Mouse (Mus musculus): ENCODE results near the gene Arfgef3.
"Not testable (repeated sequence)": the region's sequence is repeated elsewhere in the genome, so short reads cannot be mapped to it uniquely, and the experiment has no call there.

Gene Arfgef3

DNA sequence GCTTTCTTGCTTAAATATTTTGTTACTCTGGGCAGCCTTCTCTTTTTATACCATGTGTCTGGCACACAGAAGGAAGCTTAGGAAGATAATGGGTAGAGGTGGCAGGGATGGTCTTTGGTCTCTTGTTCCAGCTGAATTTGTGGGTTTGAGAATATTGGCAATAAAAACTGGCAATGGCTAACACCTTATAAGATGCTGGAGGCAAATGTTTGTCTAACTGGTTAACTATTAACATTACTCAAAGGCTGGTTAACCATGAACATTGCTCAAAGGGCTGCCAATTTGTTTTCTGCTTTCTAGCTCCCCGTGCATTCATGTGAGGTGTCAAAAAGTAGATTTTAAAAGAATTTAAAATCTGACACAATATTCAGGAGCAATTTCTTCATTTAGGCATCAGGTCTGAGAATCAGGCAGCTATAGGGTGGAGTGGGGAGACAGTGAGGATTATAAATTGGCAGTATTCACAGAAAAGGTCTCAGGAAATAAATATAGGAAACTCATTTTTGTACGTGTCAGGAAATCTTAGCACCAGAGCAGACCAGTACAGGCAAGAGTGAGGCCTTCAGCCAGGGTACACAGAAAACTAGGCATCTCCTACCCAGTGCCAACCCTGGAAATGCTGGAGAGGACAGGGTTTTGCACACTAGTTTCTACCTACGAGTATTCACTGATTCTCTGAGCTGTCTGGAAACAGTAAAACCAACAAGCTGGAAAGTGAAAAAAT, 62.9 kb downstream of the Arfgef3 start:
- DNase-seq, result peak; percentile 47 to 83

DNA sequence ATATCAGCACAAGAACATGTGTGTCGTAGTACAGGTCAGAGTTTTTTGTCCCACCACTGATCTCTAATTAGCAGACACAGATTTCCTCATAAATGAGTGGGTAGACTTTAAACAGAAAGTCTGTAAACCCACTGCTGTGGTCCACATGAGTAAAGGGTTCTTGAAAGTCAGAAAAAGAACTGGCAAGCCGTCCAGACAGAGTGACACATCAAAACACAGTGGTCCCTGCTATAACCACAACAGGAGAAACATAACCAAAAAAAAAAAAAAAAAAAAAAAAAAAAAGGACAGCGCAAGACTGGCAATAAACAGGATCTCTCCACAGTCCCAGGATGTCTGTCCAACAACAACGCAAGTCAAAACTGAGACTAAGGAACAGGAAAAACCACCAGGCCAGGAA, 64.9 kb downstream of the Arfgef3 start:
- no peak for DNase-seq

DNA sequence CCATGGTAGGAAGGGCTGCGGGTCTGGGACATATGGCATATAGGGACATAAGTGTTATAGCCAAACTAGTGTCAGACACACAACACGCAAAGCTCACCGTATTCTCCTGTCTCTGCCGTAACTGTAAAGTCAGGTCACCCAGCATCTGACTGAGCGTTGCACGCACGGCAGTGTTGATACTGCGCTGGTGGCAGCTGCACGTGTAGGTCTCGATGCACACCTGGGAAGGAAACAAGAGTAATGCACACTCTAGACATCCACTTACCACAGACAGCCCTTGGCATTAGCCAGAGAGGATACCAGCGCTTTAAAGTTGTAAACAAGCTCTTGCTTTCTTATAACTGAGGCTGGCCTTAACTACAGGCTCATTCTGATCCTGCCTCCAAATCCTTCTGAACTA, 79.0 kb downstream of the Arfgef3 start:
- no peak for DNase-seq

DNA sequence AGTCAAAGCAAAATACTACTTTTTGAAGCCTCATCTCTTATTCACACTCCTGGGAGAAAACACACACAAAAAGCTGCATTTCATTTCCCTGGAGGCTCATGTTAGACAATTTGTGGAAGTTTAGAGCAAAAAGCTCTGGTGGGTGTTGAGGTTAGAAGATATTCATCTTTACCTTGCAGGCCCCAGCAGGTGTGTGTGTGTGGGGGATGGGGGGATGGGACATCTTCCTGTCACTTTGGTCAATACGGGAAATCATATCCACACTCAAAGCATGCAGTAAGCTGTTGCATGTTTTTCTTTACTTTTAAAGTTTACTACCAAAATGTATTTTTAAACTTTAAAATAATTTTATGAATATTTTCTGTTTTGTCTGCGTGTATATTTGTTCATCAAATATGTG, 79.7 kb downstream of the Arfgef3 start:
- no peak for DNase-seq

- DNase-seq, result peak; percentile 4 to 69
Measured at GRCm38 (mm10) chr10:18661606-18662220, 82.0 kb downstream of the Arfgef3 start.

GRCm38 (mm10) chr10:18660998-18661397, 82.8 kb downstream of the Arfgef3 start:
- no peak for DNase-seq

- no peak for DNase-seq
Measured at GRCm38 (mm10) chr10:18657588-18657987, 86.2 kb downstream of the Arfgef3 start.

DNA sequence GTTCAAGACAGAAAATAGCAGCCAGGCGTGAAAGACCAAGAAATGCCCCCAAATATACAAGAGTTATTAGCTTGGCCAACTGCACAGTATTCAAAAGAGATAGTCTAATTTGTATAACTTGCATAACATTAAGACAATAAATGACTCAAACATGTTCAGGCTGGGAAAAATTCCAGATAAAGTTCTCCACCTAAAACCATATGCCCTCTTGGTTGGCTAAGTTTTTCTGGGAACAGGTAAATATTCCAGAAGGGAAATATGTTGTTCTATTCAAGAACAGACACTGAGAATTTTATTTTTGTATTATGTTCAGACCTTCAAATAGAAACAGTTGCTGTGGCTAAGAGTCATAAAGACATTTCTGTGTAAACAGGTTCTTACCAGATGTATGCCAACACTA, 96.7 kb downstream of the Arfgef3 start:
- DNase-seq, result no peak

DNA sequence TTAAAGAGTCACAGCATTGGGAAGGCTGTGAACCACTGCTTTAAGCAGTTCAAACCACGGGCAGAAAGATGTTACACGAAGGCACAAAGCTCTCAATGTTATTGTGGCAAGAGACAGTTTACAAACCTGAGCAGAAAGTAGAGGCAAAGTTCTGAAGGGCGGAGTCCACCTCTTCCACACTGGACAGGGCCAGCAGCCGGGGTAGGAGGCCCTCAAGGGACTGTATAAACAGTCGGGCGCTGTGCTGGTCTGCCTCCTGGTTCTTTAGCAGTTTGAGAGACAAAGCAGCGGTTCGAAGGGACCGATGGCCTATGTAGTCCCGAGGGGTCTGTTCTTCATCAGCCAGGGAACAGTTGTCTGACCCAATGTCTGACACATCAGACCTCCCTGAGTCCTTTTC, 97.7 kb downstream of the Arfgef3 start:
- no peak for DNase-seq

DNA sequence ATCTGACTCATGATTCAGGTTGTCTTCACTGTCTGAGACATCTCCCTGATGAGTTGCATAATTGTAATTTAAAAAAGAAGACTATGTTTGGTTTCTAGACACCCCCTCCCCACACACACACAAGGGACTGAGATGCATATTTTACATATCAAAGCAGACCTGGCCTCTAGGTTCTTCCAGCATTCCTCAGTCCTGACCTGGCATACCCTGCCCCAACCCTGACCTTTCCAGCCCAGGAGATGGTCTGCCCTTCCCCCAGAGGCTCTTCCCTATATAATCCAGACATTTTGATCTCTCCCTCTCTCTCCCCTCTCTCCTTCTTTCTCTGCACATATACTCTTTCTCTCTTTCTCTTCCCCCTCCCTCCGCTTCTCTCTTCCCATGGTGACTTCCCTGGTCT, 99.4 kb downstream of the Arfgef3 start:
- no peak for DNase-seq

- peak; percentile 58 to 70 for DNase-seq
Measured at GRCm38 (mm10) chr10:18643506-18643905, 100.2 kb downstream of the Arfgef3 start.

DNA sequence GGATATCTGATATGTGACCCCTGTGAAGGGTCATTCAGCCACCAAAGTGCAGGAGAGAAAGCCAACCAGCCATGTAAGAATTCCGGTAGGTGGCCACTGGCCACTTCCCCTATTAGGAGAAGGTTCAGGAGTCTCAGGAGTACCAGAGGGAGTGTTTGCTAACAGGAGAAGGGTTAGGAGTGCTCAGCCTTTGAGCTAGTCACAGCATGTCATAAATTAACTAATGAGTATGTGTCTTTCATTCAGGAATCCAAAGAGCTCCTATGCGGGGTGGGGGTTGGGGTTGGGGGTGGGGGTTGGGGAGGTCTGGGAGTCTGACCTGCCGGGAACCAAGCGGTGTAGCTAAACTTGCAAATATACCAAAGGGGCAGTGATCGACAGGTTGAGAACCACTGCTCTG, 100.9 kb downstream of the Arfgef3 start:
- no peak for DNase-seq

- DNase-seq, result no peak
Measured at GRCm38 (mm10) chr10:18640596-18640995, 103.2 kb downstream of the Arfgef3 start.

DNA sequence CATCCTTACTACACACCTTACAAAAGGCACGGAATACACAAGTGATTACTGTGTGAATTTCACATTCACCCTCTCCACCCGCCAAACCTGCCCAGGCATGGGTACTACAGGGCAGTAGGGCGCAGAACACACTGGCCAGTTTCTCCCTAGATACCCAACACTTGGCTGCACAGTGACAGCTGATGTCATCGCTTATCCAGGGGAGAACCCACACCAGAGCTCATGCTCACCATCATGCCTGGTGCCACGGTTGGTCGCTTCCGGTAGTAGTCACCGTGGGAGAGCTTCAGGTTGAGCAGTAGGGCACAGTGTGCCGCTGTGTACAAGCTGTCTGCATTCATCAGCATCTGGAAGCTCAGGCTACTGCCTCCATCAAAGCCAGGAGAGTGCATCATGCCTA, 108.3 kb downstream of the Arfgef3 start:
- peak in 1 of 2 experiments; percentile 9 for DNase-seq

DNA sequence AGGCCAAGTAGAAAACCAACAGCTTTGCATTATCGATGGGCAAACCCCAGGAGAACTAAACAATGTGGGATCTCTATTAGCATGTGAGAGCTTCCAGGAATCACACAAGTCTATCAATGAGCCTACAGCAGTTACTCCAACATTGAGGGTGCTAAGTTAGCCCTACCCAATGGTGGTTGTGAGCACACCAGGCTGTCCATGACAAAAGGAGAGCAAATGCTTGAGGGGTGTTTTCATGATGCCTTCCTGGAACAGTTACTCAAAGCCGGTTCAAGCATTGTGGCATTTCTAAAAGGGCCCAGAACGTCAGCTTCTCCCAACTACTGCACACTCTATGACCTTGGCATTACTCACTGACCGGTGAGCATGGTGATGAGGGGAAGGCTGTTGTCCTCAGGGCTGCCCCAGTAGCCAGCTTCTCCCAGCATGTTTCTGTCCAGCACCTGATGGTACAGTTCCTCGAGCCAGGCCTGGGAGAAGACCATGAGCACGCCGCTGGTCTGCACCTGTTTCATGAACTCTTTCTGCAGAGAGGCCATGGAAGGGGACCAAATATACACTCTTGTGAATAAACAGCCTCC, 109.3 kb downstream of the Arfgef3 start:
- DNase-seq, result no peak

DNA sequence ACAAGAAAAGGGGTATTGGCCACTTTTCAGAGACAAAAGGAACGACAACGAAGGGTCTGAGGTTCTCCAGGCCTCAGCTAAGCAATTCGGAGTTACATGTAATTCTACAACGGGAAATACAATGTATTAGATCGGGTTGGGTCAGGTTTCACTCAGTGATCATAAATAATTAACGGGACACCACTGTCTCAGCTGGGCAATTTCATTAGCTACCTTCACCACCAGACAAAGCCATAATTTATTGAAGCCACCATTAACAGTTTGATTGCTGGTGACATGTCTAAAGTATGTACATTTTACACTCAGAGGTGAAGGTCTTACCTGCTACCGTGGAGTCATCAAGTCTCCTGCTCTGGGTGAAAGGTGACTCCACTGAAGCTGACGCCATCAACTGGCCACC, 113.3 kb downstream of the Arfgef3 start:
- no peak for DNase-seq

DNA sequence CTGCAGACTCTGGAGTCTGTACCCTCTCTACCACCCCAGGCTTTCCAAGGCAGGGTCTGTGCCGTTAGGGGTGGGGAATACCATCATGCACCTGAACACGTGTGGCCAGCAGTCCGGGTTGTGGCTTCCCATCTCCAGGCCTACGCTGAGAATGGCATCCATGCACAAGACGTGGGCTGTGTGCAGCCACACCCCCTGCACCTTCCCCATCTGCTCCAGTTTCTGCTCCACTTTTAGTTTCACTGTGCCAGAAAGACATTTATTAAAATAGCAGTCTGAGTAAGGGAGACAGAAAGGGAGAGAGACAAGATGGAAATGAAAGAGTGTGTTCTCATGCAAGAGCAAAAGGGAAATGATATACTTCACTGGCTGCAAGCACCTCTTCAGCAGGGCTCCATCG, 116.2 kb downstream of the Arfgef3 start:
- no peak for DNase-seq

DNA sequence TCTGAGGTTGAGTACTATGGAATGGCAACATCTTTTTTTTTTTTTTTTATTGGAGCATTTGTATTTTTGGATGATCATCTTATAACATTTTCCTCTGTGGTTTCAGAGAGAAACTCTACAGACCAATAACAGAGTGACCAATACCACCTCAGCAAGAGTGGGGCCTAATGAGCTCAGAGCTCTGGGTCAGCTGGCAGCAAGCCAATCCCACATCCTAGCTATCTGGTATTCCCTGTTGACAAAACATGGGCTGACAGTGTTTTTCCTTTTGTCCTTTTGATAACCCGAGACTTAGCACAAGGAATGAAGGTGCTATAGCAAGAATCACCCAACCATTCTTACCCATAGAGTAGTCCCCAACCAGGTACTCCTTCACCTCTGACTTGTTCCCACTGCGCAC, 131.0 kb downstream of the Arfgef3 start:
- no peak for DNase-seq

- not testable (repeated sequence) for DNase-seq
Measured at GRCm38 (mm10) chr10:18604827-18605535, 138.8 kb downstream of the Arfgef3 start.

DNA sequence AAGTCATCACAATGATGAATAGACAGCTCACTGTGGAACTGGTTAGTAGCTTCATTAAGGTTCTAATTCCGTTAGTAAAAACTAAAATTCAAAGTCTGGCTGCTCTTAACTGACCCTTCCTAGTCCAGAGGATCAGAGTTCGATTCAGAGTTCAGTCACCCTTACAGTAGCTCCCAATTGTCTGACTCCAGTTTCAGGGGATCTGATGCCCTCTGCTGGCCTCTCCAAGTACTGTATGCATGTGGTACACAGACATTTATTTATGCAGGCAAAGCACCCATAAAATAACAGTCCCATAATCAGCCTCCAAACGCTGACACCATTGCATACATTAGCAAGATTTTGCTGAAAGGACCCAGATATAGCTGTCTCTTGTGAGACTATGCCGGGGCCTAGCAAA, 141.7 kb downstream of the Arfgef3 start:
- DNase-seq, result peak; percentile 62 to 88

- no peak for DNase-seq
Measured at GRCm38 (mm10) chr10:18597601-18598000, 146.1 kb downstream of the Arfgef3 start.

DNA sequence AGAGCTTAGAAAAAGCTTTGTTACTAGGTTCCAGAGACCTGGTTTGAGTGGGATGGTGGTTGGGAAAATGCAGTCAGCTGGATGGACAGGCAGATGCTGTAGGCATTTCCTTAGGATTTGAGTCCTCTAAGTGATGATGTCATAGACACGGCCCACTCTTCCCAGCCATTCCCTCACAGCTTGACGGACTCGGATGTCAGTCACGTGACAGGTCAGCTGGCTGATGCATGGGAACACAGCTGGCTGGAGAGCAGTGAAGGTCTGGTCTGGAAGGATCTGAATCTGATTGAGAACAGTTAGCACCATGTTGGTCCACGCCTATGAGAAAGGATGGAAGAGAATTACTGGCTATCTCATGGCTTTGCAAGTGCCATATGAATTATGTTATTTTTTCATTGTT, 154.3 kb downstream of the Arfgef3 start:
- DNase-seq, result no peak

- no peak for DNase-seq
Measured at GRCm38 (mm10) chr10:18584188-18584587, 159.6 kb downstream of the Arfgef3 start.

- peak in 1 of 2 experiments; percentile 13 for DNase-seq
Measured at GRCm38 (mm10) chr10:18572581-18572980, 171.2 kb downstream of the Arfgef3 start.
